Mouse (Mus musculus) liver, embryonic 11.5 days (tissue): Measurements from ENCODE around the gene Plin1. TPM values are rescaled to one million over a fixed set of nuclear protein-coding genes. Genes with fewer than 3 reads are reported as not detected.

Experiments used
- ATAC-seq: fragments of 200-750 bp; cut with Nextera tagmentation; replicated peaks from 2 replicates; pipeline ENCODE4 v1.8.0; 2017; ENCODE audit warnings: moderate number of reproducible peaks, mild to moderate bottlenecking, moderate TSS enrichment, moderate library complexity; ENCODE audit not compliant: low FRiP score
- DNase-seq: peaks from one replicate; pipeline ENCODE4 v3.0.0-alpha.2; 2017; ENCODE audit warnings: low spot score
- H3K27ac ChIP-seq: fragments of 300-500 bp; sonication (generic); 2 replicates; pipeline ENCODE4 v1.5.1; 2014; ENCODE audit warnings: mild to moderate bottlenecking, low read depth, low read length, control low read depth
- H3K27me3 ChIP-seq: fragments of 300-500 bp; sonication (generic); replicated peaks from 2 replicates; pipeline ENCODE4 v1.6.1; 2014; ENCODE audit warnings: low read length, mixed read lengths; ENCODE audit not compliant: control insufficient read depth, insufficient read depth
- H3K36me3 ChIP-seq: fragments of 300-500 bp; sonication (generic); 2 replicates; pipeline ENCODE4 v1.6.1; 2014; ENCODE audit warnings: mild to moderate bottlenecking, low read length, moderate library complexity, mixed read lengths; ENCODE audit not compliant: control insufficient read depth, insufficient read depth
- H3K4me1 ChIP-seq: fragments of 300-500 bp; sonication (generic); replicated peaks from 2 replicates; pipeline ENCODE4 v1.6.1; 2014; ENCODE audit warnings: low read length, mixed read lengths; ENCODE audit not compliant: control insufficient read depth, insufficient read depth
- H3K4me2 ChIP-seq: fragments of 300-500 bp; sonication (generic); 2 replicates; pipeline ENCODE4 v1.6.1; 2014; ENCODE audit warnings: mild to moderate bottlenecking, control low read depth, moderate library complexity
- H3K4me3 ChIP-seq: fragments of 300-500 bp; sonication (generic); 2 replicates; pipeline ENCODE4 v1.5.1; 2014; ENCODE audit warnings: low read depth, low read length, control low read depth
- H3K9ac ChIP-seq: fragments of 300-500 bp; sonication (generic); 2 replicates; pipeline ENCODE4 v1.6.1; 2014; ENCODE audit warnings: low read depth, low read length, control low read depth
- H3K9me3 ChIP-seq: fragments of 300-500 bp; sonication (generic); 2 replicates; pipeline ENCODE4 v1.6.1; 2016; ENCODE audit warnings: low read length, inconsistent platforms, mixed read lengths; ENCODE audit not compliant: control insufficient read depth
- WGBS: fragments of 180-500 bp; shearing (Covaris S2); extraction: QIAGEN DNeasy Blood & Tissue Kit; methylation state at CpG from one replicate; pipeline ENCODE4 v1.1.7; 2014; 5-methylcytosine and 5-hydroxymethylcytosine counted together
- polyA plus RNA-seq: library from polyadenylated mRNA; unstranded; fragments of >200 nt; fragmentation: Nextera tagmentation; extraction: Ambion mirVana; gene quantifications from 2 replicates; pipeline ENCODE4 v1.2.1, GENCODE M21; 2014

The Plin1 gene
- polyA plus RNA-seq, 1 experiment from 2014 or later = not detected

- H3K9ac ChIP-seq = no peak overlapping the region
- peaks cover 12% of the 10 kb centered on the region for H3K36me3 ChIP-seq
- 83% methylated on average over 16 of the region's 16 CpGs for WGBS
- ATAC-seq (no peak), DNase-seq (no peak)
- no peak overlapping the region for H3K4me2 ChIP-seq
- H3K27me3 ChIP-seq = no peaks in the 10 kb centered on the region
- no peak overlapping the region for H3K27ac ChIP-seq
- H3K4me3 ChIP-seq = no peak overlapping the region
- no peaks in the 10 kb centered on the region for H3K9me3 ChIP-seq
- no peaks in the 10 kb centered on the region for H3K4me1 ChIP-seq
Measured at GRCm38 (mm10) chr7:79702755-79703154, 29.9 kb downstream of the Plin1 start.

- H3K4me3 ChIP-seq = no peak overlapping the region
- H3K9me3 ChIP-seq = no peaks in the 10 kb centered on the region
- H3K4me1 ChIP-seq = no peaks in the 10 kb centered on the region
- no peak overlapping the region for H3K27ac ChIP-seq
- WGBS = 82% methylated on average over 8 of the region's 8 CpGs
- ATAC-seq (no peak), DNase-seq (no peak)
- H3K4me2 ChIP-seq = no peak overlapping the region
- no peaks in the 10 kb centered on the region for H3K27me3 ChIP-seq
- H3K36me3 ChIP-seq = peaks cover 53% of the 10 kb centered on the region
- H3K9ac ChIP-seq = no peak overlapping the region
Measured at GRCm38 (mm10) chr7:79696495-79696894, 36.2 kb downstream of the Plin1 start.

- ATAC-seq (no peak), DNase-seq (no peak)
- H3K4me2 ChIP-seq = no peak overlapping the region
- H3K36me3 ChIP-seq = peaks cover 46% of the 10 kb centered on the region
- 98% methylated on average over 2 of the region's 2 CpGs for WGBS
- H3K4me3 ChIP-seq = no peak overlapping the region
- no peaks in the 10 kb centered on the region for H3K27me3 ChIP-seq
- H3K27ac ChIP-seq = no peak overlapping the region
- H3K9ac ChIP-seq = no peak overlapping the region
- H3K4me1 ChIP-seq = no peaks in the 10 kb centered on the region
- no peaks in the 10 kb centered on the region for H3K9me3 ChIP-seq
Measured at GRCm38 (mm10) chr7:79680231-79680630, 52.5 kb downstream of the Plin1 start.

- ATAC-seq (no peak), DNase-seq (no peak)
- H3K4me3 ChIP-seq = no peak overlapping the region
- no peaks in the 10 kb centered on the region for H3K9me3 ChIP-seq
- H3K27me3 ChIP-seq = no peaks in the 10 kb centered on the region
- H3K4me2 ChIP-seq = no peak overlapping the region
- peaks cover 43% of the 10 kb centered on the region for H3K36me3 ChIP-seq
- H3K27ac ChIP-seq = no peak overlapping the region
- H3K9ac ChIP-seq = no peak overlapping the region
- H3K4me1 ChIP-seq = no peaks in the 10 kb centered on the region
Measured at GRCm38 (mm10) chr7:79679186-79679585, 53.5 kb downstream of the Plin1 start.

GRCm38 (mm10) chr7:79670900-79671604 is 61.7 kb downstream of the Plin1 start:
- no peaks in the 10 kb centered on the region for H3K27me3 ChIP-seq
- no peak overlapping the region for H3K9ac ChIP-seq
- no peak overlapping the region for H3K4me3 ChIP-seq
- peaks cover 46% of the 10 kb centered on the region for H3K36me3 ChIP-seq
- H3K9me3 ChIP-seq = no peaks in the 10 kb centered on the region
- ATAC-seq (no peak), DNase-seq (no peak)
- no peak overlapping the region for H3K4me2 ChIP-seq
- no peaks in the 10 kb centered on the region for H3K4me1 ChIP-seq
- WGBS = 93% methylated on average over 4 of the region's 4 CpGs
- H3K27ac ChIP-seq = no peak overlapping the region

Other genes with a start within 250 kb of the Plin1 start
- gene Rhcg, start 115.2 kb downstream of the Plin1 start, polyA plus RNA-seq = not detected in 2 replicates
- 16.2 and 17.2 TPM in 2 replicates for gene Ticrr, start 72.7 kb downstream of the Plin1 start, polyA plus RNA-seq
- gene Kif7, start 17.2 kb downstream of the Plin1 start, polyA plus RNA-seq = 2.3 and 3.0 TPM in 2 replicates
- gene Pex11a, start 10.2 kb upstream of the Plin1 start, polyA plus RNA-seq = 2.3 and 2.9 TPM in 2 replicates
- 0.21 TPM in 1 of 2 replicates, not detected in the other for gene Wdr93, start 10.3 kb upstream of the Plin1 start, polyA plus RNA-seq
- not detected in 2 replicates for gene Mesp1, start 60.9 kb upstream of the Plin1 start, polyA plus RNA-seq
- gene Mesp2, start 77.8 kb upstream of the Plin1 start, polyA plus RNA-seq = 0.11 and 0.21 TPM in 2 replicates
- 24.2 and 28.5 TPM in 2 replicates for gene Anpep, start 128.2 kb upstream of the Plin1 start, polyA plus RNA-seq
- gene Ap3s2, start 187.7 kb upstream of the Plin1 start, polyA plus RNA-seq = 28.7 and 30.9 TPM in 2 replicates
- 9.9 and 10.6 TPM in 2 replicates for gene Arpin, start 202.5 kb upstream of the Plin1 start, polyA plus RNA-seq